Mouse (Mus musculus) cerebellum, postnatal 4 days (tissue): ENCODE measurements around the gene Smim11.

Experiments
- DNase-seq, 2 experiments: peaks; one replicate each; pipeline ENCODE4 v3.0.0; 2022; ENCODE audit warnings: low spot score in 2 of 2, mixed read lengths in 1 of 2

Gene Smim11

DNA sequence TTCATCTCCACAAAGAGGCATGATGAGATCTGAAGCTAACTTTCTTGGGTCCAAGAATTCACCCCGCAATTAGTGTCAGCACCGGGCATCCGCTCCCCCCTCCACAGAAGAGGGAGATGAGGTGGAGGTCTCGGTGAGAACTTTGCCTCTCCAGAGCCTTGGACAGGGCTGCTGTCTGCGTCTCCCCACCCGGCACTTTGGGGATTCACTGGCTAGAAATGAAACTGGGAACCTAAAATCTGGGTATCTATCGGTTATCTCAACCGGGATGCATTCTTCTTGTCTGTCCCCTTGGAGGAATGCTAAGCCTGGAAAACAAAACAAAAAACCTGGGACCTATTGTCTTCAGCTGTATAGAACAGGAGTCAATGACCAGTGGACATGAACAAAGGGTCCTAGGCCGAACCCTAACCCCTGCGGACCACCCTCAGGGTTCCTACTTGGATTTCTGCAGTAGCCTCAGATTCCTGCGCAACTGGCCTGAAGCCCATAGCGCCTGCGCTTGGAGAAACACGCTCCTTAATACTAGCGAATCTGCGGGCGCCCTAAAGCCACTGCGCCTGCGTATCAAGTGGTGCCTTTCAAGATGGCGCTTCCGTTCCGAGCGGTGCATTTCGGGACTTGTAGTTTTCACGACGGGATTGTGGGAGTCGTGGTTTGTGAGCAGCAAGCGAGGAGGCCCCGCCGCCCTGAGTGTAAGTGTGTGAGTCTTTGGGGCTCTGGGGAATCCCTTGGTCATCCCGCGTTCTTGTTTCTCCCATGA is at the start of gene Smim11:
TSS of gene Smim11 (plus strand) at position 638 of the 763 bp plus-strand sequence.
- DNase-seq, result peak; percentile 72 to 90

DNA sequence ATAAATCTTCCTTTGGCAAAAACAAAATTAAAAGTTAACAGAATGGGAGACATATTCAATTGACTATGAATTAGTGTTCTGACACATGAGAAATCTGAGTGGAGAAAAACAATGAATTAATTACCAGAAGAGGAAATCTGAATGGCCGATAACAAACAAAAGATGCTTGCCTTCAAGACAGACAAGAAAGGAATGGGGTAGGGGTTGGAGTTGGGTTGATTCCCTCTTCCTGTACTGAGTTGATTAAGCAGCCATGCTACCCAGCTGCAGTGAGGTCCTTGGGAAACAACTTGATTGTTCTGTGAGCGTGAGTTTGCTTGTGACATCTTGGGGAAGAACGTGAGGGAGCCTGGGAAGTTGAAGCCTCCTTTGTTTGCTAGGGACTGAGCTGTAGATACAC is 46.8 kb upstream of the Smim11 start:
- no peak for DNase-seq

DNA sequence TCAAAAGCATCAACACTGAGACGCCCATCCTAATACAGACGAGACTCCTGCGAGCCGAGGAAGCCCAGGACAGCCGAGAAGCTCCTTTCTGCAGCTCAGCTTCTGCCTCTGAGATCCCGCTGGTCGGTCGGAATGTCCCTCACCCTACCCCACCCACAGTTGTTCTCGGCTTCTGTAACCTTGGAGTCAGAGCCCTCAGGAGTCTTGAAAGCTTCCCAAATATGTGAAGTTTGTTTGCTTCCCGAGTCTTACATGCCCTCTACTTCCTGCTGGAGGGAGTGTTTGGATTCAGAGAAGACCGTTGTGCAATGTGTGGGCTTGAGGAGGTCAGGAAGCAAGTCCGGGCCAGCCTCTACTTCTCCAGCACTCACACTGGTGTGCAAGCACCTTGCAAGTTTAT is 33.2 kb upstream of the Smim11 start:
- DNase-seq, result no peak

DNA sequence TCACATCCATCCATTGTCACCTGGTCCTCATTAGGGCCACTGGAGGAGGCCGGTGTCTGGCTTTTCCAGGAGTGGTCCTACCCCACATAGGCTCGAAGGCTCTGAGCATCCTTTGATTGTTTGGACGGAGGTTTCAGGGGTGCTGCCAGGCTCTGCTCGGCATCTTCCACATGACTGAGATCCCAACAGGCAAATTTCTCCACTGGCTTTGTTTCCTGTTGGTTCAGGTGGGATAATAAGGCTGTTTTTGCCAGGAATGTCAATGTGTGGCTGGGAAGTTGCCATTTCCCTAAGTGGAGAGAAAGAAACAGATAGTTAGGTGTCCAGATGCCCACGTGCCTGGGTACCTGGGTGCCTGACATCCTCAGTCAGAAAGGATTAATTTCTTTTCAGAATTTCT is 26.6 kb upstream of the Smim11 start:
- DNase-seq, result no peak

DNA sequence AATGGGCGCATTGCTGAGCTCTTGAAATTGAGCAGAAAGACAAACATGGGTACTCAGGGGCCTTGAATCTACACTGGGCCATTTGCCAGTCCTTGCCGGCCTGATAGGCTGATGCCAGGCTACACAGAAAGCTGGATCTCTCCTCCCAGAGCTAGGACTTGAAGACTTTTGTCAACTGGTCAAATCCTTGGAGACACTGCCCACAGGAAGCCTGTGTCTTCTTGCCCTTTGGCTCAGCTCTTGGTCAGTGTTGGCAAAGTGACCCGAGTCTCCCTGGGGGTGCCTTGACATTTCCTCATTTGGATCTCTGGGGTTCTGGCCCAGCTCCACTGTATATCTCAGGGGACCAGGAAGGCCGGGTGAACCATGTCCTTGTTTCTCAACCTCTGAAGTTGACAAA is 25.6 kb upstream of the Smim11 start:
- no peak for DNase-seq

DNA sequence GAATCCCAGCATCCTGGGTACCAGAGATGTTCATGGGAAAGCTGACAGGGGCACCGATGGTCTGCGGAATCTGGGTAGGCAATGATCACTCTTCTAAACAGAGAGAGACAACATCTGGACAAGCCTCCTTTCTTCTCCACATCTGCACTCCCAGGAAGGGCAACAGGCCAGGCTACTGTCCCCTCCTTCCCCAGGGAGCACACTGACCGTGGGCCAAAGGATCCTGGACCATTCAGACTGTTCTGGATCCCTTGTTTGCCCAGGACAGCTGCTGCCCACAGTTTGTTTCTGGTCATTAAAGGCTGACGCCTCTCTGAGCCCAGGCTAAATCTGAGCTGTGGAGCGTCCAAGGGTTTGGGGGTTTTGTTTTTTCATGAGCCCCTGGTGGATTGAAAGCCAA is 18.4 kb upstream of the Smim11 start:
- DNase-seq, result no peak

DNA sequence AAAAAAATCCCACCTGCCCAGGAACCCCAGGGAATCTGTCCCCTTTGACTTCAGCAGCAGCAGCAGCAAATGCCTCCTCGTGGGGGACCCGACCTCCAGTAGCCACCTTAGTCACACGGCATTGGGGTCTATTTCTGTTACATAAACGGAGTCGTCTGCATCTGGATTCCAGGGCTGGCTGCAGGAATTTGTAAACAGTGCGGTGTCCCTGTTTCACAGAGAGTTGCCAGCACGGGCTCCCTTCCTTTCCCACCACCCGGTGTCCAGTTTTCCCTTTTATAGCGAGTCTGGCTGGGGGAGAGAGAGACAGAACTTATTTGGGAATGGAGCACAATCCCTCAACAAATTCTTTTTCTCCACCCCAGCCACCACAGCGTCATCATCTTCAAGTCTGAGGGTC is 16.0 kb upstream of the Smim11 start:
- DNase-seq, result no peak

DNA sequence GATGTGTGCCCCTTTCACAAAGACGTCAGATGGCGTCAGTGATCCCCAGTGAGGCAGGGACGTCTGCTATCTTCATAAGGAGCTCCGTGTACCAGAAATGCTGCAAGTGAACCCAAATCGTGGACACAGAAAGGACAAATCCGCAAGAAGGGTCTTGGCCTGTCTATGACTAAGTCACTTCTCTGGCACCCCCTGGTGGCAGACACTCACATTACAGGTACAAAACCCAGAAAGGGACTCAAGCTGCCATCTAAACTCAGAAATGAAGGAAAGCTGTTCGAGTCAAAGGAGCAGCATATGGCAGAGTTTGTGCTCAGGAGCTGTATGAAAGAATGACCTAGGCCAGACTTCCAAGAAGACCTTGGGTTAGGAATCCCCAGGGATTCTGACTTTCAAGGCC is 14.5 kb upstream of the Smim11 start:
- peak; percentile 96 for DNase-seq

DNA sequence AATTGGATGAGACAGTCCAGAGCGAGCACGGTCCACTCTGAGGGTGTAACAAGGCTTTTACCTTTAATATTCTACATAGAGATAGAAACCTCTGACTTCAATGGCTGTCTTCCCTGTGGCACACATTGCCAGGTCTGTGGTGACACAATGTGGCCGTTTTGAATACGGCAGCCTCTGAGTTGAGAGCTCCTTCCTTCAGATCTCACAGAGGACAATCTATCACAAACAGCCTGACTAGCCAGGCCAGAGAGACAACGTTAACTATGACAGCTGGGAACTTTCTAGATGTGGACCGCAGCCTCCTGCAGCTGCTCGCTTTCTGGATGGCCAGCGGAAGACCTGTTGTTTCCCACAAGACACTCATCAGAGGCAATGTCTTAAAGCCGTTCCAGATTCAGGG is 12.3 kb upstream of the Smim11 start:
- peak in 1 of 2 experiments; percentile 18 for DNase-seq

DNA sequence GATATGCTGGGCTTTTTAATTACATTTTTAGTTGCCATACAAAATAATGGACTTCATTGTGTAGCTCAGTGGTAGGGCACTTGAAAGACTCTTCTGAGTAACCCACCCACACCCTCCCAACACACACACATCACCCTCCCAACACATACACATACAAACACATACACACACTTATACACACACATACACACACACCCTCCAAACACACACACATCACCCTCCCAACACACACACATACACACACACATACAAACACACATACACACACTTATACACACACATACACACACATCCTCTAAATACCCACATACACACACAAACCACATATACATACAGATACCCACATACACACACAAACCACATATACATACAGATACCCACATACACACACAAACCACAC is 11.0 kb upstream of the Smim11 start:
- DNase-seq, result no peak

DNA sequence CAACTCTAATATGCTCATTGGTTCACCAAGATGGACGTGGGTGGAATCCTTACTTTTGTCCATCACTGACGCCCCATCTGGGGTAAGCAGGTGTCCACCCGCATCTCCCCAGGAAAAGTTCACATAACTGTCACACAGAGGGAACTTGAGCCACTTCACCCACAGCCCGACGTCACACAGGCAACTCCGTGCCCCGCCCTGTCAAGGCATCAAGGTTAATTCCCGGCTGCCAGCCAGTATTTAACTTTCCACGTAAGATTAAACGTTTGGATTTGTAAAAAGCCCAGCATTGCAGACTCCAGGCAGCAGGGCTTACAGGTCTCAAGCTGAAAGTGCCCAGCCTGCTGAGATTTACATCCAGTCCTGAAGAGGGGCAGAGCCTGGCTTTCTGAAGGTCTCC is 9.0 kb upstream of the Smim11 start, which contains the start of gene Kcne2:
TSS of gene Kcne2 (plus strand) at position 289 of the 400 bp plus-strand sequence.
- DNase-seq, result no peak

DNA sequence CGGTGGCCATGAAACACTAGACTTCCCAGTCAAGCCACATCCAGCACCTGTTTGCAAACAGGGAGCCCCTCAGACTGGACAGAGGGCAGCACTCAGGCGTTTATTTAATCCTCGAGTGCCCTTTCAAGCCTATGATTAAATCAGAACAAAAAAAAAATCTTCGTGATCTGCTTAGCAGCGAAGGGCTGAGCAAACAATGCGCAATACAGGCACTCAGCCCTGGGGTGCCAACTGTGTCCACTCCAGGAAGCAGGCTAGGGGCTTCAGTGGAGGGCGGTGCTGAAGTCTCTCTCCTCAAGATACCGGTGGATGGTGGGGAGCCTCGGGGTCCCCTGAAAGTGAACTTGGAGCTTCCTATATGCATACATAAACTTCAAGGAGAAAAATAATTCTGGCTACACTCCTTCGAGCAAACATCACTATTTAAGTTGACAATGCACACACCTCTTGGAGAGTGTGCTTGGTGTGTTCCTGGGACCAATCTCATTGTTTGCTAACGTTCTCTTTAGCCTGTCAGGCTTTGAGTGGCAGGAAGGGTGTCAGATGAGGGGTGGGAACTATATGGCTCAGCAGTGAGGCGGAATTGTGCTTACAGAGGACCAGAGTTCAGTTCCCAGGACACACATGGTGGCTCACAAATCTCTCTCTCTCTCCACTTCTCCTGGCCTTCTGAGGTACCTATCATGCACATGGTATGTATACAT is 6.7 kb upstream of the Smim11 start:
- no peak for DNase-seq

DNA sequence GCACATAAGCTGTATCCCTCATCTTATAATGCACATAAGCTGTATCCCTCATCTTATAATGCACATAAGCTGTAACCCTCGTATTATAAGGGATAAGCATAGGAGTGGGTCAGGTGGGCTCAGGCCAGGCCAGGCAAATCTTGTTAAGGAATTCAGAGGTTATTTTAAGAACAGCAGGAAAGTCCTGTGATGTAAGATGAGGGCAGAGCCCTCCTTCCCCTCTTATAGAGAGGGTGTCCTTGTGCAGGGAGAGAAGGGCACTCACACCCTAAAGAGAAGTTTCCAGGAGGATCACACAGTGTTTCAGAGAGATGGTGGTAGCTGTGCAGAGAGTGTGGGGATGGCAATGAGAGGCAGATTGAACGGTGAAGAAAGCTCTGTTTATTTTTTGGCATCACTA is 5.8 kb upstream of the Smim11 start:
- DNase-seq, result no peak

DNA sequence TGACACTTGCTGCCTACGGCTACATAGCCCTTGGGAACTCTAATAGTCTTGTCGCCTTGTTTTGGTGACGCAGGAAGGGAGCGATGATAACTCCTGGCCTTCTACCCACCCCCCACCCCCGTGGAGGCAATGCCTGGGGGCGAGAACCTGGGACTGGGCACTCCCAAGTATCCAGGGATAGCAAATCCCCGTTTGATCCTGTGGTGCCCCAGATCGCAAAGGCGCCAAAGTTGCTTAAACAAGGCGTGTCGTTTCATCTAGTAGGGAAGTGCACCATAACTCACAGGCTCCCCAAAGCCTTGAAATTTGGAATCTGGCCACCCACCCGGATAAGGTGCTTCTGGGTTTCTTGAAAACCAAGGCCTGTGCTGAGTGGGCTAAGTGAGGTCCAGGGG is 323 bp downstream of the Smim11 start:
- DNase-seq, result no peak

DNA sequence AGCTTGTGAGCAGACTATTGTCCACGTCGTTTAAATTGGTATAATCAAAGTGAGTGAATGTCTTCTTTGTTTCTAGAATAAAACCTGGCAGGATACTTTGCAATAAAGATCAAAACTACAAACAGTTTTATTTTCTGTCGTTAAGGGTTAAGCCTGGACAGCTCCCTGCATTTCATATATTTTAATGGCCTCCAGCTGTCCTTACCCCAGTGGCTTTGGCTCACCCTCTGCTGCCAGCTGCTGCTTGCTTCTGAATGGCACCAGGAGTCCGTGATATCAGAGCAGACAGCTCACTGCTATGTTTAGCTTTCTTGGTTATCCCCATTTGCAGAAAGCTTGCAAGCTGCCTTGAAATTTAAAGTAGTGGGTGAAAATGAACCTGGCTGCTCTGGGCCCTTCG is 903 bp downstream of the Smim11 start:
- peak in 1 of 2 experiments; percentile 31 for DNase-seq

DNA sequence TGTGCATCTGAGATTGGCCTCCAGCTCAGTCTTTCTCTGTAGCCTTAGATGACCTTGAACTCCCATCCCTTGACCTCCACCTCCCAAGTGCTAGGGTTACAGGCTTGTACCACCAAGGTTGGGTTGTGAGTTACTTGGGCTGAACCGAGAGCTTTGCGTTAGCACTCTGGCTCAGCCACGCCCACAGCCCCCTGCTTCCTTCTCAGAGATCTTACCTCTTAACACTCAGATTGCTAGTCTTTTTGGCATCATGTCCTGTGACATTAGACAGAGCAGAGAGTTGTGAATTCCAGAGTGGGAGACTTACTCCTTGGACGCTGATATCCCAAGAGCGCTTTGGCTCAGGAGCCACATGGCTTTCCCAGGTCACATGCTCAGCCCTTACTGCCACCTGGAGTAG is 1.4 kb downstream of the Smim11 start:
- no peak for DNase-seq

DNA sequence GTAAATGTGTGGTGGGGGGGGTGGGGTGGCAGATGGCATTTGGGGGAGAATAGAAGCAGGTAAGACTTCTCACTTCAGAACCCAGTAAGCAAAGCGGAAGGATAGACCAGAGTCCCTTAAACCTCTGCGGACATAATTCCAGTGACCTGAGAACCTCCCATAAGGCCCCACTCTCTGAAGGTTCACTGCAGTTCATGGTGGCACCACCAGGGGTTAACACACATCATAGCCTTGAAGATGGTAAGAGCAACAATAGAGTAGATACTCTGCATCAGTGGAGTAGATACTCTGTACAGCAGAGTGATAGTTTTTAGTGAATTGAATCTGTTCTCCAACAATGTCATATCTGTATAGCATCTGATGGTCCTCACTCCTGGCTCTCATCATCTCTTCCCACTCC is 4.4 kb downstream of the Smim11 start:
- DNase-seq, result no peak

DNA sequence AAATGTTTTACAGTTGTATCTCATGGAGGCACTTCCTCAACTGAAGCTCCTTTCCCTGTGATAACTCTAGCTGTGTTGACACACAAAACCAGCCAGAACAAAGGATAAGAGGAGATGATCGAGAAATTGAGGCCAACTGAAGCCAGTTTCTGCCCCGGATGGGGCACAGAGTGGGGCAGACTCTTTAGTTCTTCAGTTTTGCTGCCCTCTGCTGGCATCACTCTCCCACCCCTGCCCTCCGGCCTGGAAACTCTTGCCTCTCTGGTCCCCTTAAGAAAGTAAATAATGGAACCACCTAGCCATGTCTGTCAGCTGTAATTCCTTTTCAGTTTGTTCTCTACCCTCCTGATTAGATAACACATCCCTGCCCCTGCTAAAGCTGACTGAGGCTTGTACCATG is 6.9 kb downstream of the Smim11 start:
- no peak for DNase-seq

DNA sequence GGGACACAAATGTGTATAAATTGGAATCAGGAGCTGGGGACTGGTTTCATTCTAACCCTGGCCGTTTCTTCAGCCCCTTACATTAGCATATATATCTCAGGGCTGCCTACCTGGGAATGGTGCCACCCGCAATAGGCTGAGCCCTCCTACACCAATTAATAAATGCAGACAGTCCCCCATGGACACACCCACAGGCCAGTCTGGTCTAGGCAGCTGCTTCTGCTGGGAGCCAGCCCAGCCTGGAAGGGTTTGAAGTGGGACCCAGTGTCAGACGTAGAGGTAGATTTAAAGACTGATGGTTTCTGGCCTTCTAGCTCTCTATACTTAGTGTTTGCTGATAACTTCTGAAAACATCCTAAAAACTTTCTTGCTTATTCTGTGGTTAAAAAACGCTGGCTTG is 8.0 kb downstream of the Smim11 start:
- DNase-seq, result peak in 1 of 2 experiments; percentile 42

DNA sequence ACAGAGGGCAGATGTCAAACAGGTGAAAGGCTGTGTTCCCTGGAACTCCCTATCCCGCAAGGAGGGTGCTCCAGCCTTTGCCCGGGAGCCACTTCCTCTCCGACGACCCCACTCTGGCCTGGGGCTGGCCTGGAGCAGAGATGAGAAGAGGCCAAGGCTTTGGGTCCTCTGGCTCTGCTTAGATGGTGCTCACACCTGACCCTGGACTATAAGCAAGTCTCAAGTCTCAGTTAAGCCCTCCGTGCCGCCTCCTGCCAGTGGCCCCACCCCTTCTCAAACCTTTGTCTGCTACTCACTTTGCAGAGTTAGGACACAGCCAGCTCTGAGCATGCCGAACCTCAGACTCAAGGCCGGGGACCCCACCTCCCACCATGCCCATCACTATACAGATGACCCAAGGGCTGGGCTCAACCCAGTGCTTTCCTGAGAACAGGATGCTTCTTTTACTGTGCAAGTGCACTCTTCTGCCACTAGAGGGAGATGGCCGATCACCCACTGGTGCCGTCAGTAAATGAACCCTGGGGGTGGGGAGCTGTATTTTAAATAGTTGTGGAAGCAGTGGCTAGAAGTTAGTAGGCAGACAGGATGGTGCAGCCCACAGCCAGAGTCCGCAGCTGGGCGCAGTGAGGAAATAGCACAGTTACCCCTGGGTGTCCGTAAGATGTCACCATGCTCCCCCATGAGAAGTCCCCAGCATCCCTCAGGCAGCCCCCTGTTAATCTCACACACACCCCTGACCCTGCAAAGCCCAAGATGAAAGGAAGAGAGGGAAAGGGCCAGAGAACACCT is 13.1 kb downstream of the Smim11 start:
- DNase-seq, result peak in 1 of 2 experiments; percentile 39

DNA sequence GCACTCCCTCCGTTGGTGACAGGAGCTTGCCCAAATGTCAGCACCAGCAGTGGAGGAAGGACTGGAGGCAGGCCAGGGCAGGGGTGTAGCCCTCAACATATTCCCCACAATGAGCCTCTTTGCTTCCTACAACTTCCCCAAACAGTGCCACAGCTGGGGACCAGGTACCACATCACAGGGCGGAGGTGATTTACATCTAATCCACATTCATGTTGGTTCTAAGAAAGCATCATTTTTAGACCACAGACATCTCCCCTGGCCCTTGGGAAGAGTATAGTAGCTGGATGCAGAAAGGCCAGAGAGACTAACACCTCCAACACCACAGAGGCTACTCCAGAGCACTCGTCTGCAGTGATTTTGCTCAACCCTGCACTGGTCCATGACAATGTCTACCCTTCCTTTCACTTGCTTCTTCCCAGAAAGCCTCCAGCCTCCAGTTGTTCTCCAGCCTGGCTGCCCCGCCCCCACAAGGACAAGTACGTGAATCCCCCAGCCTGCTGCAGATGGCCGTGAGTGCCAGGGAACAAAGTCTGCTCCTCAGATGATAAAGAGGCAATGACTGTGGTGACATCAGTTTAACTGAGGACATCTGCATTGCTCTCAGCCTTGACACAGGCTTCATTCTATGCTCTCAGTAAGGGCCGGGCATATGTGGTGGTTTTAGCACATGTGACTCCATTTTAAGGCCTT is 15.1 kb downstream of the Smim11 start:
- no peak for DNase-seq
